Mouse (Mus musculus) embryonic facial prominence, embryonic 15.5 days (tissue): ENCODE data around the gene Actr3. TPM values are rescaled to one million over a fixed set of nuclear protein-coding genes. Genes with fewer than 3 reads are reported as not detected.
"Not testable (repeated sequence)": the region's sequence is repeated elsewhere in the genome, so short reads cannot be mapped to it uniquely, and the experiment has no call there.

Experiments
- ATAC-seq: fragments of 200-750 bp; cut with Nextera tagmentation; 2 replicates; pipeline ENCODE4 v1.8.0; 2017; ENCODE audit warnings: low read depth, moderate TSS enrichment; ENCODE audit not compliant: insufficient number of reproducible peaks, low FRiP score, low TSS enrichment
- H3K27ac ChIP-seq: fragments of 300-500 bp; sonication (generic); replicated peaks from 2 replicates; pipeline ENCODE4 v1.5.1; 2015; ENCODE audit warnings: mild to moderate bottlenecking, inconsistent platforms
- H3K27me3 ChIP-seq: fragments of 300-500 bp; sonication (generic); 2 replicates; pipeline ENCODE4 v1.6.1; 2015; ENCODE audit warnings: inconsistent platforms
- H3K36me3 ChIP-seq: fragments of 300-500 bp; sonication (generic); 2 replicates; pipeline ENCODE4 v1.6.1; 2015; ENCODE audit warnings: mild to moderate bottlenecking, inconsistent platforms
- H3K4me1 ChIP-seq: fragments of 300-500 bp; sonication (generic); 2 replicates; pipeline ENCODE4 v1.6.1; 2015; ENCODE audit warnings: inconsistent platforms
- H3K4me2 ChIP-seq: fragments of 300-500 bp; sonication (generic); replicated peaks from 2 replicates; pipeline ENCODE4 v1.6.1; 2015; ENCODE audit warnings: mild to moderate bottlenecking, inconsistent platforms
- H3K4me3 ChIP-seq: fragments of 300-500 bp; sonication (generic); replicated peaks from 2 replicates; pipeline ENCODE4 v1.5.1; 2015; ENCODE audit warnings: mild to moderate bottlenecking, inconsistent platforms
- H3K9ac ChIP-seq: fragments of 300-500 bp; sonication (generic); 2 replicates; pipeline ENCODE4 v1.6.1; 2015; ENCODE audit warnings: inconsistent platforms
- H3K9me3 ChIP-seq: fragments of 300-500 bp; sonication (generic); replicated peaks from 2 replicates; pipeline ENCODE4 v1.6.1; 2016; ENCODE audit warnings: inconsistent platforms
- WGBS: fragments of 180-500 bp; shearing (Covaris S2); methylation state at CpG from one replicate; pipeline ENCODE4 v1.1.7; 2015; 5-methylcytosine and 5-hydroxymethylcytosine counted together
- polyA plus RNA-seq: library from polyadenylated mRNA; unstranded; fragments of >200 nt; fragmentation: Nextera tagmentation; extraction: Ambion mirVana; gene quantifications from 2 replicates; pipeline ENCODE4 v1.2.1, GENCODE M21; 2015

The Actr3 gene
- polyA plus RNA-seq, 1 experiment from 2014 or later: 241 TPM

DNA sequence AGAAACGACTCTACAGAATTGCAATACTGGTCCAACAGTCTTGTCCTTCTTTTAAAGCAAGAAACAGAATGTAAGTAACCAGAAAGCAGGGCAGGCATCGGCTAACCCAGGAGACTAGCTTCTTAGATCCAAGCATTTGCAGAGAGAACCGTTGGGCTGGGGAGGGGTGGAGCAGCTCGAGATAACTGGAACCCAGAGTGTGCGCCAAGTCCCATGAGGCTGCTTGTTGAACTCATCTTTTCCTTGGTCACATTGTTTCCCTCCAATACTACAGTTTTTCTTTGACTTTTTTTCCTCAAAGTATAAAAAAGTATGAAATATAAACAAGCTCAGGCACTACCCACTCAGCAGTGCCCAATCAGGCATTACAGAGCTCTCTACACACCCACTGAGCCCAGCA is 42.2 kb downstream of the Actr3 start:
- not testable (repeated sequence) for H3K4me1 ChIP-seq, H3K4me2 ChIP-seq, H3K4me3 ChIP-seq, H3K27me3 ChIP-seq, ATAC-seq, H3K9ac ChIP-seq, H3K27ac ChIP-seq, H3K9me3 ChIP-seq
- H3K36me3 ChIP-seq: peaks cover 39% of the 10 kb centered on the region
- WGBS: 87% methylated on average over 5 of the region's 5 CpGs

DNA sequence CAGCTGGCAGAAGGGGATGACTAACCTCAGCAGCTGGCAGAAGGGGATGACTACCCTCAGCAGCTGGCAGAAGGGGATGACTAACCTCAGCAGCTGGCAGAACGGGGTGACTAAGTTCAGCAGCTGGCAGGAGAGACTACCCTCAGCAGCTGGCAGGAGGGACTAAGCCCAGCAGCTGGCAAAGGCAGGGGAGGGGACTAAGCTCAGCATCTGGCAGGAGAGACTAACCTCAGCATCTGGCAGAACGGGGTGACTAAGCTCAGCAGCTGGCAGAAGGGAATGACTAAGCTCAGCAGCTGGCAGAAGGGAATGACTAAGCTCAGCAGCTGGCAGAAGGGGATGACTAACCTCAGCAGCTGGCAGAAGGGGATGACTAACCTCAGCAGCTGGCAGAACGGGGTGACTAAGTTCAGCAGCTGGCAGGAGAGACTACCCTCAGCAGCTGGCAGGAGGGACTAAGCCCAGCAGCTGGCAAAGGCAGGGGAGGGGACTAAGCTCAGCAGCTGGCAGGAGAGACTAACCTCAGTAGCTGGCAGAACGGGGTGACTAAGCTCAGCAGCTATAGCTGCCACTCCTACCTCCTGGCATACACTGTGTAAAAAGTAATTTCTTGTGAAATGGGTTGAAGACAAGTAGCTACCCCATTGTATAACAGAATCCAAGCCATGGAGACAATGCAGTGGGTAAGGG is 45.3 kb downstream of the Actr3 start:
- H3K27me3 ChIP-seq, H3K4me2 ChIP-seq, H3K4me1 ChIP-seq, H3K9me3 ChIP-seq, H3K9ac ChIP-seq, H3K27ac ChIP-seq, H3K4me3 ChIP-seq, ATAC-seq: not testable (repeated sequence)
- peaks cover 17% of the 10 kb centered on the region for H3K36me3 ChIP-seq
- 69% methylated on average over 4 of the region's 4 CpGs for WGBS

DNA sequence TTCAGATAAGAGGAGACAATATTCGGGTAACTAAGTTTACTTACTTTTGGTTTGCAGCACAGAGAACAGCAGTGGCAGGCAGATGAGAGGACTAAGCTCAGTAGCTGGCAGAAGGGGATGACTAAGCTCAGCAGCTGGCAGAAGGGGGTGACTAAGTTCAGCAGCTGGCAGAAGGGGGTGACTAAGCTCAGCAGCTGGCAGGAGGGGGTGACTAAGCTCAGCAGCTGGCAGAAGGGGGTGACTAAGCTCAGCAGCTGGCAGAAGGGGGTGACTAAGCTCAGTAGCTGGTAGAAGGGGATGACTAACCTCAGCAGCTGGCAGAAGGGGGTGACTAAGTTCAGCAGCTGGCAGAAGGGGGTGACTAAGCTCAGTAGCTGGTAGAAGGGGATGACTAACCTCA is 45.9 kb downstream of the Actr3 start:
- H3K9me3 ChIP-seq, H3K4me3 ChIP-seq, H3K27ac ChIP-seq, H3K4me2 ChIP-seq, H3K27me3 ChIP-seq, H3K9ac ChIP-seq, H3K4me1 ChIP-seq, ATAC-seq: not testable (repeated sequence)
- 83% methylated on average over 1 of the region's 1 CpGs for WGBS
- H3K36me3 ChIP-seq: peaks cover 13% of the 10 kb centered on the region

DNA sequence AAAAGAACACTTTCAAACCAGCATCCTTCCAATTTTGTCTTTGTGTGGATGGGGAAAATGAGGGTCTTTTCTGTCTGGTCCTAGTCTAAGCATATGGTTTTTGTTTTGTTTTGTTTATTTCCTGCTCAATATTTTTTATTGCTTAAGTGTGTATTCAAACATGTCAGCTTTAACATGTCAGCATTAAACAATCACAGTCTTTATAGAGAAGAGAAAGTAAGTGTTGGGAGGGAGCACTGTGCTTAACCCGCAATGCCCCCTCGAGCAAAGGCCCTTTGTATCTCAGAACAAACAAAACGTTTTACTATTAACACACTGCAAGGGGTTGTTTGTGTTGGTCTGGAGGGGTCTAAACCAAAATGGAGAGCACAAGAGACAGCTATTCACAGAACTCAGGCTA is 47.2 kb downstream of the Actr3 start:
- ATAC-seq: no peak
- WGBS: 22% methylated on average over 3 of the region's 3 CpGs
- no peak overlapping the region for H3K4me2 ChIP-seq
- H3K36me3 ChIP-seq: peaks cover 9% of the 10 kb centered on the region
- no peak overlapping the region for H3K4me3 ChIP-seq
- no peaks in the 10 kb centered on the region for H3K9me3 ChIP-seq
- H3K27ac ChIP-seq: no peak overlapping the region
- no peaks in the 10 kb centered on the region for H3K27me3 ChIP-seq
- 0 out of 2 replicates have a peak, but pooled peaks cover 5% of the 10 kb centered on the region for H3K4me1 ChIP-seq
- H3K9ac ChIP-seq: no peak overlapping the region

DNA sequence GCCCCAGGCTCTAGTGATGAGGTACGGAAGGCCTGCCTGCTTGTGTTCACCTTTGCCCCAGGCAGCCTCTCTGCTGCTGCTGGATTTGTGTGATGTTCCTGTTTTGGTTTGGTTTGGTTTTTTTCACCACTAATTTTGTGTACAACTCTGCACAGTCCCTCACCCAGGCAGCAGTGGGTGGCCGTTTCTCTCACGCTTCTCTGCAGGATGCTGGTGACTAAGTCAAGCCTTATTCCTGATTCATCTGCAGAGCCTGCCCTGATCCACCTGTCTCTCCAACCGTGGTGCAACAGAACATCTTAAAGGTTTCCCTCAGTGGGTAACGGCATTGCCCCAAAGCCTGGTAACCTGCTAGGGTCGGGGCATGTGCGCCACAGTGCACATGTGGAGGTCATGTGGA is 49.3 kb downstream of the Actr3 start:
- H3K4me2 ChIP-seq: no peak overlapping the region
- 59% methylated on average over 7 of the region's 7 CpGs for WGBS
- H3K4me1 ChIP-seq: 0 out of 2 replicates have a peak, but pooled peaks cover 5% of the 10 kb centered on the region
- no peaks in the 10 kb centered on the region for H3K27me3 ChIP-seq
- H3K9ac ChIP-seq: no peak overlapping the region
- no peak overlapping the region for H3K4me3 ChIP-seq
- H3K36me3 ChIP-seq: no peaks in the 10 kb centered on the region; the same call in 1 of the 2 replicates
- no peak overlapping the region for H3K27ac ChIP-seq
- ATAC-seq: no peak
- H3K9me3 ChIP-seq: no peaks in the 10 kb centered on the region

DNA sequence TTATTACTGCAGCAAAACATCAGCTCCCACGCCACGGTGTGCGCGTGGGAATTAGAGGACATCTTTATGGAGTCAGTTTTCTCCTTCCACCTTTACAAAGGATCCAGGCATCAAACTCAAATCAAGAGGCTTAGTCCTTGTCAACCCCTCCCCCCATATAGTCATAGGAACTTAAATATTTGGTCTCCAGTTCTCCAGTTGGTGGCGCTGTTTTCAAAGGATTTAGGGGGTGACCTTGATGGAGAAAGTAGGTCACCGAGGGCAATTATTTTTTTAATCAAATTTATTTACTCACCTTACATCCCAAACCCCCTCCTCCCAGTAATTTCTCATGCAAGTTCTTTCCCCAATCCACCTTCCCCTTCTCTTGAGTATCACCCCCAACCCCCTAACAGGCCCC is 52.9 kb downstream of the Actr3 start:
- WGBS: 65% methylated on average over 6 of the region's 6 CpGs
- ATAC-seq: no peak
- Histone ChIP-seq H3K27ac (no peak overlapping the region), H3K9ac (no peak overlapping the region), H3K9me3 (no peaks in the 10 kb centered on the region), H3K36me3 (no peaks in the 10 kb centered on the region), H3K27me3 (no peaks in the 10 kb centered on the region), H3K4me3 (no peak overlapping the region), H3K4me2 (no peak overlapping the region), H3K4me1 (0 out of 2 replicates have a peak, but pooled peaks cover 5% of the 10 kb centered on the region)

DNA sequence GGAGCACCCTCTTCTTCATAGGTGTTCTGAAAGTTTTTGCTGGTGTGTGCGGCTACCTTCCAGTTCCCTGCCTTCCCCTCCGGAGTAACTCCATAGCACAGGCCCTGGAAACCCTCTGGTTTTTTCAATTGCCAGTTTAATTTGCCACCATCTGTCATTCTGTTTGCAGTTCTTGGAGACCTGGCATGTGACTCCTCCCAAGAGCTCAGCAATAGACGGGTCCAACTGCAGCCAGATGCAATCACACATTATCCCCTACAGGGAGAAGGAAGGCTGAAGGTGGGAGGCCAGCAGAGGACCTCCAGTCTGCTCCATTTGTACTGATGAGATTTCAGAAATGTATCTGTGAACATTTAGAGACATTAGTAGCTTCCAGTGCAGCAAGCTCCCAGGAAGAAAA is 56.6 kb downstream of the Actr3 start:
- no peaks in the 10 kb centered on the region for H3K27me3 ChIP-seq
- WGBS: 60% methylated on average over 3 of the region's 3 CpGs
- H3K4me1 ChIP-seq: no peaks in the 10 kb centered on the region
- H3K4me3 ChIP-seq: no peak overlapping the region
- H3K9ac ChIP-seq: no peak overlapping the region
- no peaks in the 10 kb centered on the region for H3K9me3 ChIP-seq
- H3K36me3 ChIP-seq: no peaks in the 10 kb centered on the region
- no peak overlapping the region for H3K4me2 ChIP-seq
- no peak for ATAC-seq
- no peak overlapping the region for H3K27ac ChIP-seq

DNA sequence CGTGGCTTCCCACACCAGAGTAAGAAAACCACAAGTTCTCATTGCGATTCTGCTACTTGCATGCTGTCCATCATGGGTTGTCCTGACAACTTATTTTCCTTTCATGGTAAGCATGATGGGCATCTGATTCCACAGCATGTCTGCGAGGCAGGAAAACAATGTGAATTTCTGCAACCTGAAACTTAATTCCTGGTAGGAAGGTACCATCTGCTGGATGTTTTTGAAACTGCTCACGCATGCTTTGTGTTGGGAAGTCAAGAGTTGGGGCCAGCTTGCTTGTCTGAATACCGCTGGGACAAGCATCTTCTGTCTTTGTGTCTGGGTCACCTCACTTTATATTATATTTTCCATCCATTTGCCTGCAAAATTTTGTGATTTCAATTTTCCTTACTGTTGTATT is 62.7 kb downstream of the Actr3 start:
- no peak overlapping the region for H3K4me3 ChIP-seq
- H3K9me3 ChIP-seq: no peaks in the 10 kb centered on the region
- H3K4me2 ChIP-seq: no peak overlapping the region
- H3K9ac ChIP-seq: no peak overlapping the region
- H3K27ac ChIP-seq: no peak overlapping the region
- H3K4me1 ChIP-seq: no peaks in the 10 kb centered on the region
- no peak for ATAC-seq
- 31% methylated on average over 5 of the region's 5 CpGs for WGBS
- no peaks in the 10 kb centered on the region for H3K27me3 ChIP-seq
- no peaks in the 10 kb centered on the region for H3K36me3 ChIP-seq

DNA sequence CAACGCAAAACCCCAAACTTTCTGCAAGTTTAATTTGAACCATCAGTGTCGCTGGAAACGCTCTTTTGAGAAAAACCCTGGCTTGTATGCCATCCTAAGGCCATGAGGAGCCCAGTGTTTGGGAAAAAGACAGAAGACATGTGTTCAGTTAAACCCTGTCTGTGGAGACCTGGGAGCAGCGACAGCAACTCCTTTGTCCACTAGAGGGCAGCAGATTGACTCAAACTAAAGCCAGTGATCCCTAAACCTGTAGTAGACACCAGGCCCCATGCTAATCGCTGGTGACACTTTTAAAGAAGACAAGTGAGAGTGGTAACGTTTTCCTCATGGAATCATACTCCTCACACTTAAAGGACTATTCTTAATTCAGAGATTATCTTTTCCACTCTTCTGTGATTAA is 64.7 kb downstream of the Actr3 start:
- WGBS: 27% methylated on average over 6 of the region's 6 CpGs
- ATAC-seq: no peak
- no peak overlapping the region for H3K4me2 ChIP-seq
- H3K27me3 ChIP-seq: no peaks in the 10 kb centered on the region
- H3K4me1 ChIP-seq: no peaks in the 10 kb centered on the region
- H3K36me3 ChIP-seq: no peaks in the 10 kb centered on the region
- no peak overlapping the region for H3K27ac ChIP-seq
- no peak overlapping the region for H3K9ac ChIP-seq
- H3K9me3 ChIP-seq: no peaks in the 10 kb centered on the region
- no peak overlapping the region for H3K4me3 ChIP-seq

DNA sequence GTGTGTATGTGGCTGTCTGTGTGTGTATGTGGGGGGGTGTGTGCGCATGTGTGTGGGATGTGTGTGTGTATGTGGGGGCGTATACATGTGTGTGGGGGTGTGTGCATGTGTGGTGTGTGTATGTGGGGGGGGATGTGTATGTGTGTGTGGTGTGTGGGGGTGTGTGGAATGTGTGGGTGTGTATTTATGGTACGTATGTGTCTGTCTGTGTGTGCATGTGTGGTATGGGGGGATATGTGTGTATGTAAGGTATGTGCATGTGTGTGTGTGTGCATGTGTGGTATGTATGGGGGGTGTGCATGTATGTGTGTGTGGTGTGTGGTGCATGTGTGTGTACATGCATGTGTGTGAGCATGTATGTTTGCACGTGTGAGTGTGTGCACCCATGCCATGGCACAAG is 70.0 kb downstream of the Actr3 start:
- no peaks in the 10 kb centered on the region for H3K4me1 ChIP-seq
- no peak overlapping the region for H3K27ac ChIP-seq
- no peaks in the 10 kb centered on the region for H3K36me3 ChIP-seq
- no peak for ATAC-seq
- 90% methylated on average over 4 of the region's 4 CpGs for WGBS
- no peaks in the 10 kb centered on the region for H3K9me3 ChIP-seq
- no peak overlapping the region for H3K4me2 ChIP-seq
- no peak overlapping the region for H3K4me3 ChIP-seq
- no peaks in the 10 kb centered on the region for H3K27me3 ChIP-seq
- no peak overlapping the region for H3K9ac ChIP-seq

DNA sequence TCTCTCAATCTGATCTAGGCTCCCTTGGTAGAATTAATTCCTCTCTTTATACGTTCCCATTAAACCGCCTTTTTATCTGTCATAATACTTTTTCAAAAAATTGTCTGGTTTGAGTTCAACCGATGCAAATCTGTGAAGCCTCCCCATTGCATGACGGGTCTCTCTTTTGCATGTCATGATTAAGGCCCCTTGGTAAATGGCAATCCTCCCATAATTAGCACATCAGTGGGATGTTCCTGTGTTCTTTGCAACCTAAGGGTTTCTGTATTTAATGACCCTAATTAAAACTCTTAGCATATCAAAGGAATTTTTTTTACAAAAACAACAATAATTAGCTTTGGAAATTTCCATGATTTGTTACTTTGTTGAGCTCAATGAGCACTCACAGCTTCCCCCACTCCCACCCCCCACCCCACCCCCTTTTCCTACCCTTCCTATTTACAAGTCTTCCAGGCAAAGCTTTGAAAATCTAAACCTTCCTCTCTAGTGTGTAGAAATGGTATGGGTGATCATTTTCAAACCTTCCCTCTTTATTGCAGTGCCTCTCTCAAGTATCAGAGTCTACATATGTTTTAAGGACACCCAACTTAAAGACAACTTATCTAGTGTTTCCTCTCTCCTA is 84.0 kb downstream of the Actr3 start:
- WGBS: 80% methylated on average over 4 of the region's 4 CpGs
- H3K4me1 ChIP-seq: no peaks in the 10 kb centered on the region
- no peak for ATAC-seq

DNA sequence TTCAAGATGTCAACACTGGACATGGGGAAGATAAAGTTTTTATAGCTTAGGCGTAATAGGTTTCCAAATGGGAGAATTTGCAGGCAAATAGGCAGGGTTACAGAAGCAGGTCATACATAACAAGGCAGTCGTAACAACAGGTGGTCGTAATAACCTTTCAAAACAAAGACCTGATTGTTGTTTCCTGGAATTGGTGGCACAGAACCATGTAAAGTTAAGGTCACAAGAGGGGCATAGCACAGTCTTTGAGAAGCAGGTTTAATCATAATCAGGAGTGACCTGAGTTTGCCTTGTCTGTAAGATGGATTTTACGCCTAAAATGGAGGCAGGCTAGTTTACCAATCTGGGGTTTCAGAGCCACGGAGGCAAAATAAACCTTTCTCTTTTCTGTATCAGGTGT is 84.7 kb downstream of the Actr3 start:
- Histone ChIP-seq H3K9me3 (0 out of 2 replicates have a peak, but pooled peaks cover 1% of the 10 kb centered on the region), H3K4me1 (no peaks in the 10 kb centered on the region), H3K4me2 (no peak overlapping the region), H3K27ac (no peak overlapping the region), H3K9ac (no peak overlapping the region), H3K27me3 (no peaks in the 10 kb centered on the region), H3K36me3 (no peaks in the 10 kb centered on the region), H3K4me3 (no peak overlapping the region)
- 59% methylated on average over 5 of the region's 5 CpGs for WGBS
- no peak for ATAC-seq

More for the DNA sequence above, 84.0 kb downstream of the Actr3 start:
- Histone ChIP-seq H3K27me3 (no peaks in the 10 kb centered on the region), H3K9me3 (no peaks in the 10 kb centered on the region), H3K27ac (no peak overlapping the region), H3K36me3 (no peaks in the 10 kb centered on the region), H3K4me2 (no peak overlapping the region), H3K4me3 (no peak overlapping the region), H3K9ac (no peak overlapping the region)
